Mouse (Mus musculus) embryo, embryonic 11 days (tissue): ENCODE measurements around the gene Actn2.

Experiments
- DNase-seq: peaks from one replicate; pipeline ENCODE4 v3.0.0-alpha.2; 2015

Gene Actn2

GRCm38 (mm10) chr13:12340183-12340975 lies at the start of gene Actn2:
Gene Actn2 (minus strand): TSS chr13:12340760.
- DNase-seq = peak; percentile 92

GRCm38 (mm10) chr13:12386286-12386685 lies 45.7 kb upstream of the Actn2 start:
- peak; percentile 39 for DNase-seq

- DNase-seq = no peak
Observed at GRCm38 (mm10) chr13:12384796-12385195, 44.2 kb upstream of the Actn2 start.

- no peak for DNase-seq
Observed at GRCm38 (mm10) chr13:12376778-12377177, 36.2 kb upstream of the Actn2 start.

- DNase-seq = no peak
Observed at GRCm38 (mm10) chr13:12372755-12373154, 32.2 kb upstream of the Actn2 start.

- no peak for DNase-seq
Observed at GRCm38 (mm10) chr13:12369930-12370329, 29.4 kb upstream of the Actn2 start.

GRCm38 (mm10) chr13:12369041-12369621 lies 28.6 kb upstream of the Actn2 start:
- DNase-seq = no peak

GRCm38 (mm10) chr13:12361486-12361885 lies 20.9 kb upstream of the Actn2 start:
- no peak for DNase-seq

- DNase-seq = no peak
Observed at GRCm38 (mm10) chr13:12357554-12357953, 17.0 kb upstream of the Actn2 start.

- no peak for DNase-seq
Observed at GRCm38 (mm10) chr13:12356184-12356583, 15.6 kb upstream of the Actn2 start.

- no peak for DNase-seq
Observed at GRCm38 (mm10) chr13:12349197-12349824, 8.8 kb upstream of the Actn2 start.

GRCm38 (mm10) chr13:12346837-12347236 lies 6.3 kb upstream of the Actn2 start:
- no peak for DNase-seq

- no peak for DNase-seq
Observed at GRCm38 (mm10) chr13:12341447-12341846, 887 bp upstream of the Actn2 start.

GRCm38 (mm10) chr13:12339446-12339845 lies 1.1 kb downstream of the Actn2 start:
- DNase-seq = no peak

- DNase-seq = no peak
Observed at GRCm38 (mm10) chr13:12337752-12338151, 2.8 kb downstream of the Actn2 start.

- DNase-seq = no peak
Observed at GRCm38 (mm10) chr13:12334016-12334415, 6.5 kb downstream of the Actn2 start.

- DNase-seq = no peak
Observed at GRCm38 (mm10) chr13:12331528-12331927, 9.0 kb downstream of the Actn2 start.

- no peak for DNase-seq
Observed at GRCm38 (mm10) chr13:12328392-12328791, 12.2 kb downstream of the Actn2 start.

GRCm38 (mm10) chr13:12327577-12327976 lies 13.0 kb downstream of the Actn2 start:
- DNase-seq = no peak

- no peak for DNase-seq
Observed at GRCm38 (mm10) chr13:12323076-12323625, 17.4 kb downstream of the Actn2 start.

- DNase-seq = no peak
Observed at GRCm38 (mm10) chr13:12320148-12320547, 20.4 kb downstream of the Actn2 start.

- no peak for DNase-seq
Observed at GRCm38 (mm10) chr13:12318017-12318416, 22.5 kb downstream of the Actn2 start.

- no peak for DNase-seq
Observed at GRCm38 (mm10) chr13:12317191-12317765, 23.3 kb downstream of the Actn2 start.
